Comparison of ENCODE assay signal across 8 mouse cellular contexts in genomic region chr9:64281781-64282178, GRCm38 (mm10). TPM values are rescaled to one million over a fixed set of nuclear protein-coding genes. Genes with fewer than 3 reads are reported as not detected.
DNase-seq lines count a peak whose midpoint lies in the region; ATAC-seq and TF ChIP-seq lines count a peak whose summit lies in the region.

No protein-coding gene starts in this region.

- H3K27me3 ChIP-seq in testis, adult 2 months (ENCODE audit: control insufficient read depth, insufficient read depth, low read length) = no peaks in the 10 kb centered on the region
- H3K27me3 ChIP-seq in liver, embryonic 13.5 days = no peaks in the 10 kb centered on the region

- DNase-seq in cerebellum, adult 11-12 months = no peak
- DNase-seq in testis, postnatal 10 days (ENCODE audit: low spot score) = no peak
- DNase-seq in liver, embryonic 13.5 days = no peak
- DNase-seq in MN1 (ENCODE audit: low spot score) = no peak
- no peak for DNase-seq in Muller cell, postnatal 12 days (ENCODE audit: inconsistent ontology term)
- DNase-seq in cerebellum, postnatal 4 days (ENCODE audit: low spot score in 2 of 2) = no peak

- no peaks in the 10 kb centered on the region for H3K9me3 ChIP-seq in liver, embryonic 13.5 days (replicated peaks)

- H3K27ac ChIP-seq in testis, adult 2 months (ENCODE audit: control insufficient read depth, insufficient read depth, low read depth, low read length) = peak overlapping the region; percentile 82
- H3K27ac ChIP-seq in liver, embryonic 13.5 days = peak overlapping the region; percentile 87

- H3K9ac ChIP-seq in liver, embryonic 13.5 days = peak overlapping the region; percentile 95

- peak overlapping the region; percentile 90 for H3K4me2 ChIP-seq in liver, embryonic 13.5 days

- peak; percentile 75; the same call in 1 of the 2 replicates for ATAC-seq in cerebellum, adult (ENCODE audit: insufficient number of reproducible peaks, low FRiP score, low TSS enrichment)
- ATAC-seq in liver, embryonic 13.5 days (ENCODE audit: low read depth) = peak; percentile 85

- no peak for TF ChIP-seq CTCF in testis, adult 2 months (IDR thresholded peaks at IDR 0.05; ENCODE audit: control insufficient read depth, insufficient read depth, insufficient replicate concordance, low read depth, low read length)

- no peaks in the 10 kb centered on the region for H3K4me1 ChIP-seq in testis, adult 2 months (ENCODE audit: control insufficient read depth, insufficient read depth, low read length)
- peaks cover 37% of the 10 kb centered on the region for H3K4me1 ChIP-seq in liver, embryonic 13.5 days (replicated peaks)

- no peak for TF ChIP-seq POLR2A in testis, adult 2 months (IDR thresholded peaks at IDR 0.05; ENCODE audit: control insufficient read depth, low read depth, low read length)

- H3K36me3 ChIP-seq in testis, adult 2 months (ENCODE audit: control insufficient read depth, insufficient read depth, low read length) = no peaks in the 10 kb centered on the region
- peaks cover 24% of the 10 kb centered on the region for H3K36me3 ChIP-seq in liver, embryonic 13.5 days

- WGBS in liver, embryonic 13.5 days (ENCODE audit: insufficient replicate concordance) = under 1% methylated on average over 24 of the region's 24 CpGs

- H3K4me3 ChIP-seq in testis, adult 2 months (ENCODE audit: control insufficient read depth, low read depth, low read length) = peak overlapping the region; percentile 86
- peak overlapping the region; percentile 85 for H3K4me3 ChIP-seq in liver, embryonic 13.5 days (replicated peaks)

RNA-seq across cellular contexts. Expression of gene Tipin, which starts 0.4 kb away (rescaled TPM):
- polyA plus RNA-seq in testis, adult 2 months (2012; rRNA removed) = 22.1 and 26.3 TPM in 2 replicates
- polyA plus RNA-seq in liver, embryonic 13.5 days (2015; fragmentation: Nextera tagmentation; extraction: Ambion mirVana) = 284 and 311 TPM in 2 replicates

RNA-seq across cellular contexts. Expression of gene Map2k1, which starts 28.3 kb away (rescaled TPM):
- 5.5 and 5.8 TPM in 2 replicates for polyA plus RNA-seq in testis, adult 2 months (2012; rRNA removed)
- 32.5 and 34.1 TPM in 2 replicates for polyA plus RNA-seq in liver, embryonic 13.5 days (2015; fragmentation: Nextera tagmentation; extraction: Ambion mirVana)

RNA-seq across cellular contexts. Expression of gene Uchl4, which starts 46.8 kb away (rescaled TPM):
- polyA plus RNA-seq in testis, adult 2 months (2012; rRNA removed) = 0.72 and 0.89 TPM in 2 replicates
- 1.0 TPM in 2 replicates for polyA plus RNA-seq in liver, embryonic 13.5 days (2015; fragmentation: Nextera tagmentation; extraction: Ambion mirVana)

RNA-seq across cellular contexts. Expression of gene Dis3l, which starts 59.3 kb away (rescaled TPM):
- 94.9 and 99.3 TPM in 2 replicates for polyA plus RNA-seq in testis, adult 2 months (2012; rRNA removed)
- polyA plus RNA-seq in liver, embryonic 13.5 days (2015; fragmentation: Nextera tagmentation; extraction: Ambion mirVana) = 9.8 and 12.0 TPM in 2 replicates

Comparison
In these comparisons a context has a peak if more than half of its experiments do, and no peak if none do; other contexts are left out.
1. RNA of gene Tipin, which starts 0.4 kb away (polyA plus RNA-seq): 284 to 311 TPM in liver, embryonic 13.5 days; 22.1 to 26.3 TPM in testis, adult 2 months; every median in the first group is over 10 times any median in the second.